Mouse (Mus musculus) large intestine, adult 2 months (tissue): ENCODE results near the gene Rnase10. TPM values are rescaled to one million over a fixed set of nuclear protein-coding genes. Genes with fewer than 3 reads are reported as not detected.

Source experiments
- polyA plus RNA-seq: library from polyadenylated mRNA; depleted of rRNA; stranded (reverse); fragments of >200 nt; gene quantifications from 2 replicates; pipeline ENCODE4 v1.2.3, GENCODE M21; 2012; rRNA removed

The Rnase10 gene
- polyA plus RNA-seq, 1 experiment: 0.11 TPM

Other genes starting within 250 kb of the Rnase10 start
- gene Ttc5, start 222.2 kb upstream of the Rnase10 start, polyA plus RNA-seq: 21.7 and 25.6 TPM in 2 replicates
- gene Ccnb1ip1, start 200.0 kb upstream of the Rnase10 start, polyA plus RNA-seq: not detected in 2 replicates
- 16.3 and 23.8 TPM in 2 replicates for gene Parp2, start 199.9 kb upstream of the Rnase10 start, polyA plus RNA-seq
- gene Tep1, start 137.2 kb upstream of the Rnase10 start, polyA plus RNA-seq: 68.7 and 104 TPM in 2 replicates
- gene Klhl33, start 110.2 kb upstream of the Rnase10 start, polyA plus RNA-seq: 0.71 and 2.3 TPM in 2 replicates
- 57.4 and 75.0 TPM in 2 replicates for gene Osgep, start 82.9 kb upstream of the Rnase10 start, polyA plus RNA-seq
- gene Apex1, start 82.8 kb upstream of the Rnase10 start, polyA plus RNA-seq: 36.0 and 49.2 TPM in 2 replicates
- gene Pip4p1, start 76.9 kb upstream of the Rnase10 start, polyA plus RNA-seq: 52.3 and 65.7 TPM in 2 replicates
- 143 and 173 TPM in 2 replicates for gene Pnp, start 76.7 kb upstream of the Rnase10 start, polyA plus RNA-seq
- gene Gm49342, start 63.2 kb upstream of the Rnase10 start, polyA plus RNA-seq: 68.3 and 107 TPM in 2 replicates
- gene Pnp2, start 51.8 kb upstream of the Rnase10 start, polyA plus RNA-seq: 104 and 150 TPM in 2 replicates
- gene Rnase9, start 34.1 kb downstream of the Rnase10 start, polyA plus RNA-seq: not detected in 2 replicates
- not detected in 2 replicates for gene Rnase11, start 42.4 kb downstream of the Rnase10 start, polyA plus RNA-seq
- 0.86 and 1.0 TPM in 2 replicates for gene Rnase12, start 49.9 kb downstream of the Rnase10 start, polyA plus RNA-seq
- 0.10 TPM in 1 of 2 replicates, not detected in the other for gene Olfr750, start 66.7 kb downstream of the Rnase10 start, polyA plus RNA-seq
- 205 and 226 TPM in 2 replicates for gene Rnase4, start 83.3 kb downstream of the Rnase10 start, polyA plus RNA-seq
- 47.5 and 67.8 TPM in 2 replicates for gene Ang, start 83.4 kb downstream of the Rnase10 start, polyA plus RNA-seq
- not detected in 2 replicates for gene Eddm3b, start 106.7 kb downstream of the Rnase10 start, polyA plus RNA-seq
- 19.4 and 23.6 TPM in 2 replicates for gene Rnase6, start 116.2 kb downstream of the Rnase10 start, polyA plus RNA-seq
- 17.4 and 38.2 TPM in 2 replicates for gene Rnase1, start 139.0 kb downstream of the Rnase10 start, polyA plus RNA-seq
- 0.22 TPM in 1 of 2 replicates, not detected in the other for gene Rnase2b, start 154.5 kb downstream of the Rnase10 start, polyA plus RNA-seq
- gene Ang2, start 191.4 kb downstream of the Rnase10 start, polyA plus RNA-seq: not detected in 2 replicates
- gene Ear14, start 195.6 kb downstream of the Rnase10 start, polyA plus RNA-seq: not detected in 2 replicates
- not detected in 2 replicates for gene Rnase2a, start 248.4 kb downstream of the Rnase10 start, polyA plus RNA-seq